Mouse (Mus musculus) T-helper 1 cell (primary cell): ENCODE results near the gene Acox1.

Source experiments
- in situ Hi-C: fragments of 300-600 bp; cut with MboI, MseI; formaldehyde crosslinking; loops from one replicate; pipeline ENCODE4 v1.15.1; 2025; ENCODE audit warnings: high pct_unique_total_duplicates

The Acox1 gene

GRCm38 (mm10) chr11:116212847-116213246 is 14.0 kb upstream of the Acox1 start:
- in situ Hi-C loops, result no loop called here

GRCm38 (mm10) chr11:116210696-116211095 is 11.9 kb upstream of the Acox1 start:
- in situ Hi-C loops, result no loop called here

DNA sequence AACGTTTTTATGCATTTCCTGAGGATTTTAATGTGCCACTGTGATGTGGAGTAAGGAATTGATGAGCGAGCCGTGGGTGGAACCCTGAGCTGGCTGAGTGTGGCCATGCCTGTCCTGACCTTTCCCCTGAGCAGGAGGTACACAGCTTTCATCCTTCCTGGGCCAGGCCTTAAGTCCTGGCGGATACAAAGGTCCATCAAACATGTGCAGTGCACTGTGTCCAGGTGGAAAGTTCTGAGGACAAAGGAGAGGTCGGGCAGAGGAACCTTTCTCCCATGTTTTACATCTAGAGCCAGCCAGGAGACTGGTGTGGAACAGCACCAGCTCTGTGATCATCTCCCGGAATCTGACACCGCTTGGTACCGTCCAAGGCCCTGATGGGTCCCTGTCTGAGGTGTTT is 10.4 kb upstream of the Acox1 start:
- in situ Hi-C loops, result loop anchor here (10.0 kb wide), 1 partner anchor 1416 kb away; no protein-coding TSS in a partner anchor

- in situ Hi-C loops, result loop anchor here (10.0 kb wide), 1 partner anchor 1416 kb away; no protein-coding TSS in a partner anchor
Measured at GRCm38 (mm10) chr11:116208660-116209059, 9.8 kb upstream of the Acox1 start.

DNA sequence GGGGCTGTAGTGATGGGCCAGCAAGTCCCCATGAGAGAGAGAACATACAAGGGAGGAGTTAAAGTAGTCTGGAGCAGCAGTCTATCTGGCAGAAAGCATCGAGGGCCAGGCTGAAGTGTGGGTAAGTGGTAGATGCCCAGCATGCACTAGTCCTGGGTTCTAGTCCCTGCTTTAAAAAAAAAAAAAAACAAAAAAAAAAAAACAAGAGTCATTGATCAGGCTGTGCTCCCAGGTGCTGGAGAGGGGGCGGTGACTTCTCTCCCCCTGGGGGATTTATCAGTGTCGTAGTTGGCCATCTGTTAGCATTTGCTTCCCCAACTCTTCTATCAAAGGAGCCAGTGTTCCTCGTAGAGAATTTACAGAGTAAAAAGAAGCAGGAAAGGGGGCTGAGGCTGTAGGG is 7.8 kb upstream of the Acox1 start:
- in situ Hi-C loops, result loop anchor here (10.0 kb wide), 1 partner anchor 1418 kb away; no protein-coding TSS in a partner anchor

DNA sequence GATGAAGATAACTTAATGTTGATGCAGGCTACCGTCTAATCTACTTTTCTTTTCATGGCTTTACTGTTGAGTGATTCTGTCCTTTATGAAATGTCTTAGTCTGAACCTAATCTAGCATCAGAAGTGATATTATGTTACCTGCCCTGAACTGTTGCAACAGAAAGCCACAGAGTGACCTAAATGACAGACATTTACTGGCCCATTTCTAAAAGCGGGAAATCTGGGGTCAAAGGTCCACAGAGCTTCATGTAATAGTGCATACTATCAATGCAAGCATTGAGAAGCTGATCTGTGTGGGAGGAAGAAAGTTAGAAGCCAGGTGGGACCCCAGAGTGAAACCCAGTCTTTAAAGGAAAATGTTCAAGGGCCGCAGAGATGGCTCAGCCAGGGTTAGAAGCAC is 4.3 kb upstream of the Acox1 start:
- in situ Hi-C loops, result loop anchor here (10.0 kb wide), 1 partner anchor 1422 kb away; no protein-coding TSS in a partner anchor

DNA sequence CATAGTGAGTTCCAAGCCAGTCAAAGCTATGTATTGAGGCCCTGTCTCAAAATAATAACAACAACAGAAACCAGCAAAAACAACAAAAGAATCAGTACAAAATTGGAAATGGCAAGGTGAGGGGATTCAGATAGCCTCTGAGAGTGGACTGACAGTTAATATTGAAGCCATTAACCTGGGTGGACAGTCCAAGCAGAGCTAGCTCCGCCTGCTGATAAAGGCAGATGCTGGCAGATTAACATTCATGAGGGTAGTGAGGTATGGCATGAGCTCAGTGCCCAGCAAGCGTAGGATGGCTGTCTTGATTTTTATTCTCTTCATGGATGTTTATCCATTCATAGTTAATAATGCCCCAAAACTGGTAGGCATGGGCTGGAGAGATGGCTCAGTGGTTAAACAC is 2.3 kb upstream of the Acox1 start:
- in situ Hi-C loops, result loop anchor here (10.0 kb wide), 1 partner anchor 1424 kb away; no protein-coding TSS in a partner anchor

DNA sequence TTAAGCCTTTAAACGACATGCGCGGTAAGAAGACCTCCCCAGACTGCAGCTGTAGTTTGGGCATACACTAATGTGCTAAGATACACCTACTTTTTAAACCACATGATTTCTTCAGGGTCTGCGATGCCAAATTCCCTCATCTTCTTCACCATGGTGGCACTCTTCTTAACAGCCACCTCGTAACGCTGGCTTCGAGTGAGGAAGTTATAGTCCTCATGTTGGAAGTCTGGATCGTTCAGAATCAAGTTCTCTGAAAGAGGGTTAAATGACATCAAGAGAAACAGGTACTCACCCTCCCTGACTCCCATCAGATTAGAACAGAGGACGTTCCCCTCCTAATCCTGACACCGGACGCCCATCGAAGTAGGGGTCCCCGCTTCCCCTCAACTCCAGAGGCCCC is 713 bp downstream of the Acox1 start:
- in situ Hi-C loops, result no loop called here

DNA sequence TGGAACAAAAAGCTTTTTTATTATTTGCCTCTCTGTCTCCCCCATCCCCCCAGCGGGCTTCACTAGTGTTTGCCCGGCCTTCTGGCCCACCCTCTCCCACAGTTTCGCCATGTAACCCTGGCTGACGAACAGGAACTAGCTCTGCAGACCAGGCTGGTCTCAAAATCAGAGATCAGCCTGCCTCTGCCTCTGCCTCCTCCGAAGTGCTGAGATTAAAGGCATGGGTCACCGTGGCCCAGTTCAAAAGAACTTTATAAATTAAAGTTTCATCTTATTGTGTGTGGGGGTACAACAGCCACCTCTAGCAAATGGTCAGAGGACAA is 1.3 kb downstream of the Acox1 start:
- in situ Hi-C loops, result no loop called here

DNA sequence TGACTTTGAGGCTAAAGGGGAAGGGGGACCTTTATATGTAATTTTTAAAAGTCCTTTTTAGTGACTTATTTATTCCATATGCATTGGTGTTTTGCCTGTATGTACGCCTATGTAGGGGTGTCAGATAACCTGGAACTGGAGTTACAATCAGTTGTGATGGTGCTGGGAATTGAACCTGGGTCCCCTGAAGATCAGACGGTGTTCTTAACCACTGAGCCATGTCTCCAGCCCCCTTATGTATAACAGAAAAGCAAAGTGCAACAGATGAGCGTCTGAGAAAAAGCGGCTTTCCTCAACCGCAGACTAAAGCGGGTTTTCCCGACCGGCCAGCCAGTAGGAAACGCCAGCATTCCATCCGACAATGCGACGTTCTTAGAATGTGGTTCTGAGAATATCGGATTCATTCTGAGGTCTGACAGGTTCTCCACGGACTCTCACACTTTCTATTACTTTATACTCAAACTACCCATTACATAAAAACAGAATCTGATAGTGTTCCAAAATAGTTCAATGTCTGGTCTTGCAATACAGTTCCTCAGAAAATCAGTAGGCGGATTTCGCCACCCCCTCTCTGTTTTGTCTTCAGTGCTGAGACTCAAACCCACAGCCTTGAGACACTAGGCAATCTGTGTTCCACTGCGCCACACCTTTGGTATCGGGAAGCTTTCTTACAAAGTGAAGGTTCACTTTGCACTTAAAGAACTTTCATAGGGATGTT is 1.8 kb downstream of the Acox1 start:
- in situ Hi-C loops, result no loop called here

DNA sequence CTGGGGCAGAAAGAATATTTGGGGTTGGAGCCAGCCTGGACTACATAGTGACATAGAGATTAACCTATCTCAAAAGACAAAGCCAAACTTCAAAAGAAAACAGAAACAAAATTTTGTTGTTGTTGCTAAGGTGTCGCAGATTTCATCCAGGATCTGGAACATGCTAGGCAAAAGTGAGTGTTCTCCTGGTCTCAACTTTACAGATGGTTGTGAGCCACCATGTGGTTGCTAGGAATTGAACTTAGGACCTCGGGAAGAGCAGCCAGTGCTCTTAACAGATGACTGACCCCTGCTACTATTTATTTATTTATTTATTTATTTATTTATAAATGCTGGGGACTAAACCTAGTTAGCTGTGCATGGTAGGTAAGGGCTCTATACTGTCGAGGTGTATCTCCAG is 2.5 kb downstream of the Acox1 start:
- in situ Hi-C loops, result no loop called here

- in situ Hi-C loops, result no loop called here
Measured at GRCm38 (mm10) chr11:116195252-116195651, 3.6 kb downstream of the Acox1 start.

DNA sequence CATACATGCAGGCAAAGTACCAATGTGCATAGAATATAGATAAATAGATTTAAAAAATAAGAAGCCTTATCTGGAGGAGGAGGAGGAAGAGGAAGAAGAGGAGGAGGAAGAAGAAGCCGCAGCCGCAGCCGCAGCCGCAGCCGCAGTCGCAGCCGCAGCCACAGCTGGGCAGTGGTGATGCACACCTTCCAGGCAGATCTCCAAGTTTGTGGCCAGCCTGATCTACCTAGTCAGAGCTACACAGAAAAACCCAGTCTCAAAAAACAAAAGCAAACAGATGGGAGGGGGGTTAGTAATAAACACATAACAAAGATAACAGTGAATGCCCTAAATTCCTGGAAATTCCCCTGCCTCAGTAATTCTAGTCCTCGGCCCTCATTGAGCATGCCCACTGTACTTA is 4.2 kb downstream of the Acox1 start:
- in situ Hi-C loops, result no loop called here

DNA sequence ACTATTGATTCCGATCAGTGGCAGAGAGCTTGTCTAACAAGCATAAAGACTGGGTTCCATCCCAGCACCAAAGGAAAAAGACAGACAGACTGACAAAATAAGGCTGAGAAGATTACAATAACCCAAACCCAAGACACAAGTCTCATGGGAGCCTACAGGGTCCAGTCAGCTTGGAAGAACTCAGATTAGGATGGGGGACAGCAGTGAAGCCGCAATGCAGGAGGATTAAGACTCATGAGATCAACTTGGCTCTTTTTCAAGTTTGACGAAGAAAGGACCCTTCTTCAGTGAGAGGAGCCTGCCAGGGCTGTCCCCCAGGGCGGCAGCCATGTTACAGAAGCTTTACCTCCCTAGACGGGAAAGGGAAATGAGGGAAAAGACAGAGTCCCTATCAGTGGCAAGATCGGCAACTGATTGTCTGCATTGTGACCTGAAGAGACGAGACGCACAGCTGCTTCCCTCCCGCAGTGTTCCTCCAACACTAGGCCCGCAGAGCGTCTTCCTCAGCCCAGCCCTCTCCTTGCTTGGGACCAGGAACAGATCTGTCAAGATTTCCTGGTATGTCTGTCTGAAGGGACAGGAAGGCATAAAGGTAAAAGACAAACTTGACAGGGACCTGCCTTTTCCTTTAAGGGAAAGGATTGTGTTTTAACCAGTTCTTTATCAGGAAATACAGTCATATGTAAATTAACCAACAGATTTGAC is 11.5 kb downstream of the Acox1 start:
- in situ Hi-C loops, result no loop called here

DNA sequence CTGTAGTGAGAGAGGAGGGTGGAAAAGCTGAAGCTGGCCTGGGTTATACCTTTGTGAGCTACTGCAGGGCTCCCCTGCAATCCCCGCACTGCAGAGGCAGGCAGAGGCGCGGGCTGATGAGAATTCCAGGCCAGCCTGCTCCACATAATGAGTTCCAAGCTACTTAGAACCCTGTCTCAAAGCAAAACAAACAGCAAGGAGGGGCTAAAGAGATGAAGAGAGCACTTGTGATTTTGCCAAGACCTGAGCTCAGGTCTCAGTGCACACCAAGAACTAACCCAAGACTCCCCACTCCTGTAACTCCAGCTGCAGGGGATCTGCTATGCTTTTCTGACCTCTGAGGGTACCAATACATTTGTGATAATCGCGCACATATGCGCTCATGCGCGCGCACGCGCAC is 12.5 kb downstream of the Acox1 start:
- in situ Hi-C loops, result no loop called here

DNA sequence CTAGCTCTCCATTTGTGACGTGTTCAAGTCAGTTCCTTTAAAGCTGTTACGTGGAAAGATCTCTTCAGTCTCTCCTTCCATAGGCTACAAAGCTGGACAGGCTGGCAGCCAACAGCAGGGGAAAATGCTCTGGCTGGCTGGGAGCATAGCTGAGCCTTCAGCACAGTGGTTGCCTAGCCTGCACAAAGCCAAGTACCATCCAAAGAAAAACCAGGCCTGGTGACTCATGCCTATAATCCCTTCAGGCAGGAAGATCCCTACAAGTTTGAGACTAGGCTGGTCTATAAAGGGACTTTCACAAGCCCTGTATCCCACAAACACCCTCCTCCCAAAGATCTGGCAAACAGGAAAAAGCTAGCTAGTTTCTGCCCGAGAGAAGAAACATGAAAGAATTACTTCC is 13.0 kb downstream of the Acox1 start:
- in situ Hi-C loops, result no loop called here

- in situ Hi-C loops, result loop anchor here (5.0 kb wide), 1 partner anchor 956 kb away; no protein-coding TSS in a partner anchor
Measured at GRCm38 (mm10) chr11:116178411-116179121, 20.3 kb downstream of the Acox1 start.

DNA sequence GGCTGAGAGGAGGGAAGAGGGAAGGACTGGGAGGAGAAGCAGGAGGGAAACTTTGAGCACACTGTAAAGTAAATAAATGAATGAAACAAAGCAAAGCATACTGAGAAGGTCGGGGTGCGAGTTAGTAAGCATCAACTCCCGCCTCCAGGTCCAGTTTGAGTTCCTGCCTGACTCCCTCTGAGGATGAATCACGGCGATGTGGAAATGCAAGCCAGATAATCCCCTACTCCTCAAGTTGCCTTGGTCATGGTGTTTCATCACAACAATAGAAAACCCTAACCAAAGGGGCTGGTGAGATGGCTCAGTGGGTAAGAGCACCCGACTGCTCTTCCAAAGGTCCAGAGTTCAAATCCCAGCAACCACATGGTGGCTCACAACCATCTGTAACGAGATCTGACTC is 22.8 kb downstream of the Acox1 start:
- in situ Hi-C loops, result loop anchor here (5.0 kb wide), 1 partner anchor 954 kb away; no protein-coding TSS in a partner anchor

GRCm38 (mm10) chr11:116174775-116175448 is 23.9 kb downstream of the Acox1 start:
- in situ Hi-C loops, result loop anchor here (5.0 kb wide), 1 partner anchor 953 kb away; no protein-coding TSS in a partner anchor

- in situ Hi-C loops, result no loop called here
Measured at GRCm38 (mm10) chr11:116171959-116172358, 26.9 kb downstream of the Acox1 start.

GRCm38 (mm10) chr11:116170003-116170800 is 28.6 kb downstream of the Acox1 start:
- in situ Hi-C loops, result no loop called here
